Mouse (Mus musculus) heart, embryonic 15.5 days (tissue): ENCODE data around the gene Tmem87b. TPM values are rescaled to one million over a fixed set of nuclear protein-coding genes. Genes with fewer than 3 reads are reported as not detected.
A peak's percentile ranks its signal among the peaks of the same experiment; 100 is the strongest.

Experiments used
- ATAC-seq: fragments of 200-750 bp; cut with Nextera tagmentation; replicated peaks from 2 replicates; pipeline ENCODE4 v1.8.0; 2017; ENCODE audit warnings: low read depth, moderate TSS enrichment; ENCODE audit not compliant: insufficient number of reproducible peaks, insufficient read depth, low FRiP score
- H3K27ac ChIP-seq: fragments of 300-500 bp; sonication (generic); 2 replicates; pipeline ENCODE4 v1.5.1; 2015; ENCODE audit warnings: mild to moderate bottlenecking, inconsistent platforms
- H3K27me3 ChIP-seq: fragments of 300-500 bp; sonication (generic); 2 replicates; pipeline ENCODE4 v1.6.1; 2015; ENCODE audit warnings: inconsistent platforms
- H3K36me3 ChIP-seq: fragments of 300-500 bp; sonication (generic); 2 replicates; pipeline ENCODE4 v1.6.1; 2015; ENCODE audit warnings: mild to moderate bottlenecking, inconsistent platforms
- H3K4me1 ChIP-seq: fragments of 300-500 bp; sonication (generic); replicated peaks from 2 replicates; pipeline ENCODE4 v1.6.1; 2015; ENCODE audit warnings: inconsistent platforms
- H3K4me2 ChIP-seq: fragments of 300-500 bp; sonication (generic); 2 replicates; pipeline ENCODE4 v1.6.1; 2015; ENCODE audit warnings: inconsistent platforms, mild to moderate bottlenecking, moderate library complexity
- H3K4me3 ChIP-seq: fragments of 300-500 bp; sonication (generic); 2 replicates; pipeline ENCODE4 v1.5.1; 2015; ENCODE audit warnings: mild to moderate bottlenecking, inconsistent platforms
- H3K9ac ChIP-seq: fragments of 300-500 bp; sonication (generic); 2 replicates; pipeline ENCODE4 v1.6.1; 2015; ENCODE audit warnings: mild to moderate bottlenecking, inconsistent platforms
- H3K9me3 ChIP-seq: fragments of 300-500 bp; sonication (generic); replicated peaks from 2 replicates; pipeline ENCODE4 v1.6.1; 2016; ENCODE audit warnings: inconsistent platforms
- WGBS: fragments of 180-500 bp; shearing (Covaris S2); methylation state at CpG from one replicate; pipeline ENCODE4 v1.1.7; 2015; ENCODE audit warnings: mixed read lengths; 5-methylcytosine and 5-hydroxymethylcytosine counted together
- polyA plus RNA-seq: library from polyadenylated mRNA; unstranded; fragments of >200 nt; fragmentation: Nextera tagmentation; extraction: Ambion mirVana; gene quantifications from 2 replicates; pipeline ENCODE4 v1.2.1, GENCODE M21; 2015

The Tmem87b gene
- polyA plus RNA-seq, 1 experiment from 2014 or later = 26.4 TPM

- no peak for ATAC-seq
These were observed 6.0 kb downstream of the Tmem87b start for GRCm38 (mm10) chr2:128823893-128824292.

GRCm38 (mm10) chr2:128827787-128828186, 9.9 kb downstream of the Tmem87b start:
- H3K9me3 ChIP-seq = no peaks in the 10 kb centered on the region
- no peak overlapping the region for H3K4me2 ChIP-seq
- H3K4me3 ChIP-seq = no peak overlapping the region
- peaks cover 44% of the 10 kb centered on the region for H3K36me3 ChIP-seq
- no peak overlapping the region for H3K9ac ChIP-seq
- H3K27ac ChIP-seq = no peak overlapping the region
- H3K27me3 ChIP-seq = no peaks in the 10 kb centered on the region
- no peaks in the 10 kb centered on the region for H3K4me1 ChIP-seq
- 94% methylated on average over 1 of the region's 1 CpGs for WGBS
- ATAC-seq = no peak

More at GRCm38 (mm10) chr2:128823893-128824292, 6.0 kb downstream of the Tmem87b start:
- H3K9me3 ChIP-seq = no peaks in the 10 kb centered on the region
- H3K4me3 ChIP-seq = no peak overlapping the region
- peaks cover 11% of the 10 kb centered on the region for H3K4me1 ChIP-seq
- no peaks in the 10 kb centered on the region for H3K27me3 ChIP-seq
- 85% methylated on average over 5 of the region's 5 CpGs for WGBS
- H3K9ac ChIP-seq = no peak overlapping the region
- no peak overlapping the region for H3K27ac ChIP-seq
- H3K36me3 ChIP-seq = peaks cover 17% of the 10 kb centered on the region; the same call in 1 of the 2 replicates
- no peak overlapping the region for H3K4me2 ChIP-seq

GRCm38 (mm10) chr2:128832611-128833010, 14.7 kb downstream of the Tmem87b start:
- Histone ChIP-seq H3K4me3 (no peak overlapping the region), H3K36me3 (peaks cover 68% of the 10 kb centered on the region), H3K4me1 (no peaks in the 10 kb centered on the region), H3K9ac (no peak overlapping the region), H3K27ac (no peak overlapping the region), H3K4me2 (no peak overlapping the region), H3K9me3 (no peaks in the 10 kb centered on the region), H3K27me3 (no peaks in the 10 kb centered on the region)
- ATAC-seq = no peak
- 80% methylated on average over 3 of the region's 3 CpGs for WGBS

- H3K36me3 ChIP-seq = peaks cover 69% of the 10 kb centered on the region
These were observed 15.1 kb downstream of the Tmem87b start for GRCm38 (mm10) chr2:128833035-128833434.

GRCm38 (mm10) chr2:128833435-128833834, 15.5 kb downstream of the Tmem87b start:
- H3K27me3 ChIP-seq = no peaks in the 10 kb centered on the region
- H3K27ac ChIP-seq = no peak overlapping the region
- H3K9ac ChIP-seq = no peak overlapping the region
- H3K4me2 ChIP-seq = no peak overlapping the region
- H3K4me1 ChIP-seq = no peaks in the 10 kb centered on the region
- no peak for ATAC-seq
- no peaks in the 10 kb centered on the region for H3K9me3 ChIP-seq
- H3K36me3 ChIP-seq = peaks cover 66% of the 10 kb centered on the region
- no peak overlapping the region for H3K4me3 ChIP-seq
- WGBS = 91% methylated on average over 2 of the region's 2 CpGs

More at GRCm38 (mm10) chr2:128833035-128833434, 15.1 kb downstream of the Tmem87b start:
- no peak overlapping the region for H3K9ac ChIP-seq
- H3K4me2 ChIP-seq = no peak overlapping the region
- no peaks in the 10 kb centered on the region for H3K27me3 ChIP-seq
- ATAC-seq = no peak
- 81% methylated on average over 2 of the region's 2 CpGs for WGBS
- H3K4me3 ChIP-seq = no peak overlapping the region
- H3K9me3 ChIP-seq = no peaks in the 10 kb centered on the region
- no peaks in the 10 kb centered on the region for H3K4me1 ChIP-seq
- no peak overlapping the region for H3K27ac ChIP-seq

- H3K9me3 ChIP-seq = no peaks in the 10 kb centered on the region
- H3K27ac ChIP-seq = no peak overlapping the region
- H3K36me3 ChIP-seq = peaks cover 45% of the 10 kb centered on the region
- no peak overlapping the region for H3K9ac ChIP-seq
- no peak for ATAC-seq
- 84% methylated on average over 8 of the region's 8 CpGs for WGBS
- no peak overlapping the region for H3K4me3 ChIP-seq
- no peak overlapping the region for H3K4me2 ChIP-seq
- no peaks in the 10 kb centered on the region for H3K27me3 ChIP-seq
- no peaks in the 10 kb centered on the region for H3K4me1 ChIP-seq
These were observed 19.6 kb downstream of the Tmem87b start for GRCm38 (mm10) chr2:128837531-128837930.

GRCm38 (mm10) chr2:128838611-128839010, 20.7 kb downstream of the Tmem87b start:
- Histone ChIP-seq H3K9me3 (no peaks in the 10 kb centered on the region), H3K4me3 (no peak overlapping the region), H3K27ac (no peak overlapping the region), H3K9ac (no peak overlapping the region), H3K27me3 (no peaks in the 10 kb centered on the region), H3K36me3 (peaks cover 48% of the 10 kb centered on the region), H3K4me1 (no peaks in the 10 kb centered on the region), H3K4me2 (no peak overlapping the region)
- WGBS = 95% methylated on average over 3 of the region's 3 CpGs
- no peak for ATAC-seq

GRCm38 (mm10) chr2:128839501-128839900, 21.6 kb downstream of the Tmem87b start:
- no peak overlapping the region for H3K27ac ChIP-seq
- H3K9ac ChIP-seq = no peak overlapping the region
- WGBS = 68% methylated on average over 2 of the region's 2 CpGs
- H3K4me1 ChIP-seq = no peaks in the 10 kb centered on the region
- H3K27me3 ChIP-seq = no peaks in the 10 kb centered on the region
- no peak overlapping the region for H3K4me2 ChIP-seq
- no peak for ATAC-seq
- H3K9me3 ChIP-seq = no peaks in the 10 kb centered on the region
- no peak overlapping the region for H3K4me3 ChIP-seq
- H3K36me3 ChIP-seq = peaks cover 51% of the 10 kb centered on the region

GRCm38 (mm10) chr2:128842437-128842836, 24.5 kb downstream of the Tmem87b start:
- Histone ChIP-seq H3K4me3 (no peak overlapping the region), H3K9ac (no peak overlapping the region), H3K27me3 (no peaks in the 10 kb centered on the region), H3K4me2 (no peak overlapping the region), H3K4me1 (no peaks in the 10 kb centered on the region), H3K27ac (no peak overlapping the region), H3K36me3 (peaks cover 50% of the 10 kb centered on the region), H3K9me3 (no peaks in the 10 kb centered on the region)
- ATAC-seq = no peak
- WGBS = 87% methylated on average over 8 of the region's 8 CpGs

- H3K36me3 ChIP-seq = peaks cover 39% of the 10 kb centered on the region
- no peak overlapping the region for H3K4me2 ChIP-seq
- 0 out of 2 replicates have a peak, but pooled peaks have one; percentile 31 for ATAC-seq
- H3K27ac ChIP-seq = peak overlapping the region; percentile 46
- no peak overlapping the region for H3K4me3 ChIP-seq
- H3K9me3 ChIP-seq = no peaks in the 10 kb centered on the region
- 54% methylated on average over 2 of the region's 2 CpGs for WGBS
- no peak overlapping the region for H3K9ac ChIP-seq
- H3K4me1 ChIP-seq = peaks cover 20% of the 10 kb centered on the region
- H3K27me3 ChIP-seq = no peaks in the 10 kb centered on the region
These were observed 32.1 kb downstream of the Tmem87b start for GRCm38 (mm10) chr2:128850036-128850435.

GRCm38 (mm10) chr2:128856673-128857072, 38.8 kb downstream of the Tmem87b start:
- Histone ChIP-seq H3K27ac (no peak overlapping the region), H3K36me3 (peaks cover 3% of the 10 kb centered on the region; the same call in 1 of the 2 replicates), H3K4me1 (no peaks in the 10 kb centered on the region), H3K9ac (no peak overlapping the region), H3K27me3 (no peaks in the 10 kb centered on the region), H3K4me3 (no peak overlapping the region), H3K9me3 (no peaks in the 10 kb centered on the region), H3K4me2 (no peak overlapping the region)
- 77% methylated on average over 1 of the region's 1 CpGs for WGBS
- ATAC-seq = no peak

- ATAC-seq = no peak
- Histone ChIP-seq H3K9ac (no peak overlapping the region), H3K4me2 (no peak overlapping the region), H3K4me1 (peaks cover 4% of the 10 kb centered on the region), H3K4me3 (no peak overlapping the region), H3K27ac (no peak overlapping the region), H3K36me3 (no peaks in the 10 kb centered on the region), H3K27me3 (peaks cover 5% of the 10 kb centered on the region), H3K9me3 (no peaks in the 10 kb centered on the region)
- WGBS = 81% methylated on average over 6 of the region's 6 CpGs
These were observed 41.0 kb downstream of the Tmem87b start for GRCm38 (mm10) chr2:128858962-128859361.
